Mouse (Mus musculus): Measurements from ENCODE around the gene Susd3.

The Susd3 gene

GRCm38 (mm10) chr13:49248467-49248862, at the start of gene Susd3:
TSS of gene Susd3 (minus strand) at chr13:49248706.
- no peak for ATAC-seq (ENCODE audit: low TSS enrichment)

GRCm38 (mm10) chr13:49296270-49296669, 47.8 kb upstream of the Susd3 start:
- ATAC-seq (ENCODE audit: low TSS enrichment) = no peak

- ATAC-seq (ENCODE audit: low TSS enrichment) = no peak
Observed at GRCm38 (mm10) chr13:49294108-49294507, 45.6 kb upstream of the Susd3 start.

- ATAC-seq (ENCODE audit: low TSS enrichment) = no peak
Observed at GRCm38 (mm10) chr13:49291949-49292348, 43.4 kb upstream of the Susd3 start.

GRCm38 (mm10) chr13:49291398-49291797, 42.9 kb upstream of the Susd3 start:
- ATAC-seq (ENCODE audit: low TSS enrichment) = no peak

- ATAC-seq (ENCODE audit: low TSS enrichment) = no peak
Observed at GRCm38 (mm10) chr13:49287224-49287623, 38.7 kb upstream of the Susd3 start.

GRCm38 (mm10) chr13:49286750-49287149, 38.2 kb upstream of the Susd3 start:
- no peak for ATAC-seq (ENCODE audit: low TSS enrichment)

GRCm38 (mm10) chr13:49283686-49284085, 35.2 kb upstream of the Susd3 start:
- peak; percentile 89 for ATAC-seq (ENCODE audit: low TSS enrichment)

- ATAC-seq (ENCODE audit: low TSS enrichment) = no peak
Observed at GRCm38 (mm10) chr13:49282168-49282567, 33.7 kb upstream of the Susd3 start.

- peak; percentile 95 for ATAC-seq (ENCODE audit: low TSS enrichment)
Observed at GRCm38 (mm10) chr13:49271831-49272765, 23.6 kb upstream of the Susd3 start.

GRCm38 (mm10) chr13:49270500-49270899, 22.0 kb upstream of the Susd3 start:
- ATAC-seq (ENCODE audit: low TSS enrichment) = no peak

GRCm38 (mm10) chr13:49267645-49268044, 19.1 kb upstream of the Susd3 start:
- no peak for ATAC-seq (ENCODE audit: low TSS enrichment)

GRCm38 (mm10) chr13:49260036-49260722, 11.7 kb upstream of the Susd3 start:
- no peak for ATAC-seq (ENCODE audit: low TSS enrichment)

GRCm38 (mm10) chr13:49257819-49258313, 9.4 kb upstream of the Susd3 start:
- no peak for ATAC-seq (ENCODE audit: low TSS enrichment)

GRCm38 (mm10) chr13:49252746-49253145, 4.2 kb upstream of the Susd3 start:
- peak; percentile 98 for ATAC-seq (ENCODE audit: low TSS enrichment)

- no peak for ATAC-seq (ENCODE audit: low TSS enrichment)
Observed at GRCm38 (mm10) chr13:49252113-49252512, 3.6 kb upstream of the Susd3 start.

- no peak for ATAC-seq (ENCODE audit: low TSS enrichment)
Observed at GRCm38 (mm10) chr13:49250716-49251517, 2.4 kb upstream of the Susd3 start.

- no peak for ATAC-seq (ENCODE audit: low TSS enrichment)
Observed at GRCm38 (mm10) chr13:49249634-49250033, 1.1 kb upstream of the Susd3 start.

- ATAC-seq (ENCODE audit: low TSS enrichment) = no peak
Observed at GRCm38 (mm10) chr13:49248923-49249322, 417 bp upstream of the Susd3 start.

GRCm38 (mm10) chr13:49247740-49248466, 603 bp downstream of the Susd3 start:
- ATAC-seq (ENCODE audit: low TSS enrichment) = no peak

GRCm38 (mm10) chr13:49247232-49247739, 1.2 kb downstream of the Susd3 start:
- ATAC-seq (ENCODE audit: low TSS enrichment) = no peak

Data from frontal cortex, adult (tissue).